Mouse (Mus musculus) skeletal muscle tissue, adult 2 months (tissue): ENCODE results near the gene Rwdd3.

Experiments used
- DNase-seq: peaks from one replicate; pipeline ENCODE4 v3.0.0-alpha.2; 2012; ENCODE audit warnings: low read depth, low spot score

Gene Rwdd3

GRCm38 (mm10) chr3:121160424-121160823 is 11.1 kb downstream of the Rwdd3 start:
- no peak for DNase-seq

DNA sequence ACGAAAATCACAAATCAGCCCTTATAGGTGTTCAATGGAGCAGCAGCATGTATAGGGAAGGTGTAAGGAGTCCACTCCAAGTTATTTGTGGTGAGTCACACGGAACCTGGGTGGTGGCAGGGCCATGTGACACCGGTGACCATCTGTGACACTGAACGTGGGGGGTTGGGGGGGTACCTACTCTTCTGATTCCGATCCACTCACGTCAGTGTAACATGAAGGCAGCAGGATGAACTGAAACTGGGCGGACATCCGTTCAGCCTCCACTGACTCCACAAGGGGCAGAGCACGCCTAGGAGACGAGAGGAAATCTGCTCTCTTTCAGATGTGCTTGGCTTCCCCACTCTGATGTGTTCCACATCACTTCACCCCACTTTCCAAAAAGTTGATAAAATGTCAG is 11.9 kb downstream of the Rwdd3 start:
- DNase-seq = no peak

GRCm38 (mm10) chr3:121158901-121159351 is 12.6 kb downstream of the Rwdd3 start:
- no peak for DNase-seq

DNA sequence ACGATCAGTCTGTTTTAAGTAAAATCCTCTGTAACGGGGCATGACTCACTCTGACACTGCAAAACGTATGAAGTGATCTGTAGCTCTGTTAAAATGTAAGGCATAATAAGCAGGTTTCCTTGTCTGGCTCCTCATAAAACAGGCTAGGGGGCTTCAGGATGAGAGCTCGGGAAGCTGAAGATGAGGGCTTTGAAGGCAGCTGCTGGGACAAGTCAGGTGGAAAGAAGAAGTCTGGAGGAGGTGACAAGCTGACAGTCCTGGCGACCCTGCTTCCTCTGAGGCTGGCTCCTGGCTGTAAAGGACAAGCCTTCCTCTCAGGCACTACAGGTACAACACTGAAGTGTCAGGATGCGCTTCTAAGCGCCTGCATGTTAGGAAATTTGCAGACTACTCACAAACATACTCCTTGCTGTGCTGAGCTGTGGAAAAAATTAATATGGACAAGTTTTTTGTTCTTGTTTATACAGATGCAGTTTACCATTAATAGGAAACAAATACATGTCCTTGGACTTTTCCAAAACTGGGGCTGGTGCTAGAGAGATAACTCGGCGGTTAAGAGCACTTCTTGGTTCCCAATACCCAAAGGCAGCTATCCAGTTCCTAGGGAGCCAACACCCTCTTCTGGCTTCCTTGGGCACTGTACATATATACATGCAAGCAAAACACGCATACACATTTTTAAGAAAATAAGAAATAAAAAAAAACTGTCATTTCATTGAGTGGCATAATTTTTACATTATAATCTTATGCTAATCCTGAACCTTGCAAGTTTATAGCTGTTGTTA is 13.8 kb downstream of the Rwdd3 start:
- DNase-seq = no peak

- no peak for DNase-seq
Measured at GRCm38 (mm10) chr3:121156451-121157186, 14.9 kb downstream of the Rwdd3 start.

GRCm38 (mm10) chr3:121156043-121156442 is 15.5 kb downstream of the Rwdd3 start:
- no peak for DNase-seq

GRCm38 (mm10) chr3:121133937-121134336 is 37.6 kb downstream of the Rwdd3 start:
- no peak for DNase-seq

DNA sequence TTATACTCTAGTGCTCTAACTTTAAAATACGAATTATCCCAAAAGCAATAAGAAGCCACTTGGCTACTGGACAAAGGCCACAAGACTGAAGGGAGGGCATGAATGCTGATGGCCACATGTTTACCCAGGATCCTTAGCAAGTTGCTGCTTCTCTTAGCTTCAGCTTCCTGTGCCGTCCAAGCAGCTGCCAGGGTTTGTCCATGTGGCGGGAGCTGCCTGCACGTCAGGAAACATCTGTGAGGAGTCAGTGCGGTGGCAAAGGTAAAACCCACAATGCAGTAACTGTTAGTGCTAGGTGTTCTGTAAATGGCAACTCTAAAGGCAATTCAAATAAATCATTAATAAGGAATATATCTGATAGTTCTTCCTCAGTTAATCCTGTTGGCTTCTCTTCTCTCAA is 38.5 kb downstream of the Rwdd3 start:
- no peak for DNase-seq

GRCm38 (mm10) chr3:121127171-121127570 is 44.3 kb downstream of the Rwdd3 start:
- DNase-seq = no peak

DNA sequence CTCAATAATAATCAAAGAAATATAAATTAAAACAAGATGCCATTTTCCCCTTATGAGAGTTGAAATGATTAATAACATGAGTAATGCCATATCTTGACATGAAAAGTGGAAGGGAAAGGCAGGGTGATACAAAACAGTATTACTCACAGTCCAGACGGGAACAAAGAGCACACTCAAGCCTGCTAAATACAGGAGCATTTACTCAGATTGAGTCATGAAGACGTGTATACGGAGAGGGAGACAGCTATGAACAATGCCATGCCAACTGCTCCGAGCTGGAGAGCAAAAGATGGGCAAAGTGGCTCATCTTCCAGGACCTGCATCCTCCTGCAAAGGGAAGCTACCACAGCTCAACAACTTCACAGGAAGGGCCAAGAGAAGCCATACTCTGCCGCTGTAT is 45.0 kb downstream of the Rwdd3 start:
- no peak for DNase-seq

GRCm38 (mm10) chr3:121121072-121121471 is 50.4 kb downstream of the Rwdd3 start:
- no peak for DNase-seq

DNA sequence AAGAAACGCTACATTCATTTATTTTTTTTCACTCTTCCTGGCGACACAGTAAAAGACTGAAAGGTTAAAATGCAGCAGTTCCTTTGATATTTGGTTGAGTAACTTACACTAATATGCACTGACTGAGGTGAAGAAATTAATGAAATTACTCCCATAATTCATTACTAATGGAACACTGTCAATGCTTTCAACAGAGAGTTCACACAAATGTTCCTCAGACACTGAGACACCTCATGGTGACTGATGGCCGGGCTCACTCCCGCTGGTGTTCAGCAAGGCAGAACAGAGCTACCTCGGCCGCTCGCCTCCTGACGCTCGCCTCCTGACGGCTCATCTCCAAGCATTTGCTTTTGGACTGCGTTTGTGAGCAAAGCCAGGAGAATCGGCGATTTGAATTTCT is 54.9 kb downstream of the Rwdd3 start:
- DNase-seq = no peak

DNA sequence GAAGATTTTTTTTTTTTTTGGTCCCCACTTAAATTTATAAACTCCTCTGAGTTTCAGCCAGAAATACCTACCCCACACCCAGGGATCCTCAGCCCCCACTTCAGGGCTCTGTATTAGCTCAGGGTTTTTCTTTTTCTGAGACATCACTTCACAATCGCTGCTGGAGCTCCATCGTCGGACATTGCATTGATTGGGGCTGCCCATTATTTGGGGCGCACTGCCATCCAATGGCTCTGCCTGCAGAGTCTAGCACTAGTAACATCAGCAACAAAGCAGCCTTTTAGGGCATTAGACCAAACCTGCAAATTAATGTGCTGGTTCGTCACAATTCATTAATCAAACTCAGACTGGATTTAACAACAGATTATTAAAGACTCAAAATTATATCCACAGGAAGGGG is 55.4 kb downstream of the Rwdd3 start:
- DNase-seq = no peak

DNA sequence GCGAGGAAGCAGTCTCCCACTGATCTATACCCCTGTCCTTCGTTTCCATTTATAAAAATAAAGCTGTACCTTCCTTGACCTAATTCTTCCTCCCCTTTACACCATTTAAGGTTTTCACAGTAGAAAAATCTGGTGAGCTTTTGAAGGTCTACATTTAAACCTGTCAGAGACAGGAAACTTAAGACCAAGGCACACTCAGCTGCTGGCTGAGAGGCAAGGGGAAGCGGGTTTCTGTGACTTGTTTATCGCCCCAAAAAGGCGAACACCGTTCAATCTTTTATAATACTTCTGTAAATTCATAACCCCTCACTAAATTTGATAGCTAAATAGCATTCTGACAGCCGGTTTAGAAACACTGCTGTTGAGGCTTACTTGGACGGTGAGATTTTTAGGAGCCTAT is 60.4 kb downstream of the Rwdd3 start:
- DNase-seq = no peak

- no peak for DNase-seq
Measured at GRCm38 (mm10) chr3:121110430-121110829, 61.1 kb downstream of the Rwdd3 start.

- no peak for DNase-seq
Measured at GRCm38 (mm10) chr3:121107481-121107880, 64.0 kb downstream of the Rwdd3 start.

- DNase-seq = no peak
Measured at GRCm38 (mm10) chr3:121105408-121105708, 66.1 kb downstream of the Rwdd3 start.
